Mouse (Mus musculus): ENCODE measurements at regions not wholly inside any gene's neighbourhood (a gene's known extent, or its start where the extent isn't known, plus 50 kb on each side); places are given as distances from the start of the nearest gene placed in this dataset.

DNA sequence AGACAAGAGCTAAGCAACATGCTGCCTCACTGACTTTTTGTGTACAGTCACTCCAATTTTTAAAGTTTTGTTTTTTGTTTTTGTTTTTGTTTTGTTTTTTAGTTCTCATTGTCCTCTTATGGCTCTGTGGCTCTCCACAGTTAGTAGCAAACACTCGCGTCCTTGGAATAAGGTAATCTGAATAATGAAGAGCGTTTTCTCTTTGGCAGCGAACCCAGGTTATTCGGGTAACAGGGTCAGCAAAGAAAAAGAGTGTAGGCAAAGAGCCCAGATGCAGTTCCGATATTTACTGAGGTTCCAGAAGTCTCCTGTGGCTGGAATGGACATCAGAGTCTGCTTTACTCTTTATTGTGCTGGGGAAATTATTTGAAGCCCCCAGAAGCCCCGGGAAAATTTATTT lies 381.4 kb upstream of the Arid1b start:
- TF ChIP-seq CTCF (IDR thresholded peaks at IDR 0.05; ENCODE audit: insufficient read depth, low read length) (no peak), POLR2A (IDR thresholded peaks at IDR 0.05; ENCODE audit: borderline replicate concordance, extremely low read depth, low read depth, low read length) (no peak)
